Mouse (Mus musculus) adrenal gland, adult 2 months (tissue): ENCODE results near the gene Tmem74b. TPM values are rescaled to one million over a fixed set of nuclear protein-coding genes. Genes with fewer than 3 reads are reported as not detected.

ENCODE experiments used
- DNase-seq: peaks from one replicate; pipeline ENCODE4 v3.0.0; 2021
- polyA plus RNA-seq: library from polyadenylated mRNA; depleted of rRNA; stranded (reverse); fragments of >200 nt; gene quantifications from 2 replicates; pipeline ENCODE4 v1.2.3, GENCODE M21; 2012; rRNA removed
- total RNA-seq, 2 experiments: library from RNA; stranded (reverse); gene quantifications; 2 replicates each; pipeline ENCODE4 v1.2.3; 2021

Tmem74b gene
- total and polyA plus RNA-seq, 3 experiments, result 0.35 to 1.2 (median 1.1) TPM

DNA sequence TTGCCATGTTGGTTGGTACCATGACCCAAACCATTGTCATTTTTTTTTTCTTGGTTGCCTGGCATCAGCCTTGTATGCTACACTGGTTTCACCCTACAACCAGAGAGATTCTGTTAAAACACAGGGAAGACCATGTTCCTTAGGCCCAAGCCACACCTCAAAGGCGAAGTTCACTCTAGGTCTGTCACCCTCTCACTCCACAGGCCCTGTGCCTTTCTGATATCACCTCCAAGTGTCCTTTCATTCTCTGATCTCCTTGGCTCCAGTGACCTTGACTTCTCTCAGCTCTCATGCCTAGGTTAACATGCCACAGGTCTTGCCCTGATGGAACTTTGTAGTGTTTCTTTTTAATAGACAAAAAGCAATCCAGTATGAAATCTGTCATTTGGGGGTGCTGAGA, 40.3 kb downstream of the Tmem74b start:
- DNase-seq, result no peak

DNA sequence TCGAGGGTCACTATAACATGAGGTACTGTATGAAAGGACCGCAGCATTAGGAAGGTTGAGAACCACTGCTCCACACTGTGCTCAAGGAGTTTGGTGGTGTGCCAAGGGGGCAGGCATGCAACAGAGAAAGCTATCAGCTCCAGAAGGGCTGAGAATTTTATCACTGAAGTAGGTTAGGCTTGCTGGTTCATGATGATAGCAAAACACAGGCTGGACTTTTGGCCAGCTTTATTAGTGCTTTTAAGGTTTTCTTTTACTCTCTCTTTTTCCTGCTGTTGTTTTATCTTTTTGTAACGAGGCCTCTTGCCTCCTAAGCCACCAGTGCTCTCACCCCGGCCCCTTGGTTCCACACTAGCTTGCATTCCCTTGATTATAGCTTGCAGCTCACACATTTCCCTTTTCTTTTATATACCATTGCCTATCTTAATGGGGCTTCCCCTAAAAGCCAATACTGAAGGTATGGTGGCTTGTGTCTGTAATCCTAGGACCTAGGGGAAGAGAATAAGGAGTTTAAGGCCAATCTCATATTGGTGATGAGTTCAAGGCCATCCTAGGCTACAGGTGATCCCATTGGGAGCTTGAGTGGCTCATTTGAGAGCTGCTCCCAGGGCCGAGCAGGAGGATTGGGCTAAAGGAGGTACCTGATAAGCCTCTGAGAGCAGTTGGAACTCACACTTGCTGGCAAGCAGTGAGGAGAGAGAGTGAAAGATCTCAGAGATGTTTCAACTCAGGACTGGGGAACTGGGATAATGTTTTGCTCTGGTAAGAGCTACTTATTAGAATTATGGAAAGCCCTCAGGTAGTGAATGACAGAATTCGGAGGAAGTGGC, 41.3 kb downstream of the Tmem74b start:
- no peak for DNase-seq

DNA sequence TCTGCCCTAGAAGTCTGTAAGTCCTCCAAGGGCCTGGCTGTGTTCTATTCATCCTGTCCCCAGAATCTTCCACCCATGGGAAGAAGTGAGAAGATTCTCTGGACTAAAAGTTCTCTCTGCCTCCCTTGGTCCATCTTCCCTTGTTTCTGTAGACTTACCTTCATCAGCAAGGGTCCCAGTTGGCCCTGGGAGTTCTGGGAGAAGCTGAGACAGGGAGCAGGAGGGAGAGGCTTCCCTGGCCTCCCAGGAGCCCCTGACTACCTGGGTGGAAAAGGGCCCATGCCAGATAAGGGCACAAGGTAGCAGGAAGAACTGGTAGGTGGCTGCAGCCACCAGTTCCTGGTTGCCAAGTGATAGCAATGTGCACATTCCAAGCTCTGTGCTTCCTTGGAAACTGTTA, 42.0 kb downstream of the Tmem74b start, which contains the start of gene Psmf1:
Gene Psmf1, minus strand, starts transcription at position 342 of the 400 bp plus-strand sequence.
- DNase-seq, result no peak

DNA sequence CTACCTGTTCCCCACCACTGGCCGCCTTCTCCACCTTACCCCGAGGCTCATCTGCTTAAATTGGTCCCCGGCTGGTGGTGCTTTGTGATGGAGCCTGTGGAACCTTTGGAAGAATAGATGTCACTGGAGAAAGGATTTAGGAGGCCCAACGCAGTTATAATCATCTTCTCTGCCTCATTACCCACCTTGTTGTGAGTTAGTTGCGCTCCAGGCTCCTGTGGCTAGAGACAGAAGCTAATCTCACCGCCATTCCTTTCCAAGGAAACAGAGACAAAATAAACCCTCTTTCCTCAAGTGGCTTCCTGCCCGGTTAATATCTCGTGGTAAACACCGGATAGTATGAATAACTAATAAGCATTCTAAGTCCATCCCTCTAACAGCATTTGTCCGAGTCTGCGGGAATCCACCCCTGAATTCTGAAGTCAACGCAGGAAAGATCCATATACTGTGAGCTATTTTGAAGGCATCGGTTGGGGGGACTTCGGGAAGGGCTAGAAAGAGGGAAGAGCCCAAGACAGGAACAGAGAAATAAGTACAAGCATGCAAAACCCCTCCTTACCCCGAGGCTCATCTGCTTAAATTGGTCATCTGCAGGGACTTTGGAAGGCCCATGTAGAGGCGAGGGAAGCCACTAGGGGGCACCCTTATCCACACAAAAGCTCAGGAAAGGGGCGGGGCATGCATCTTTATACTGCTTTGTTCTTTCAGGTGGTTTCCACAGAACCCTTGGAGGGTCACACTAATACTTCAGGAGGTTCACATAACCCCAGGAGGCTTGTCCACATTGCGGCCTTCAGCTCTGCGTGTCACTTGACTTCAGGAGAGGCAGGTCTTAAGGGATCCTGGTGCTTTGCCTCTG, 46.3 kb downstream of the Tmem74b start:
- peak; percentile 70 for DNase-seq

DNA sequence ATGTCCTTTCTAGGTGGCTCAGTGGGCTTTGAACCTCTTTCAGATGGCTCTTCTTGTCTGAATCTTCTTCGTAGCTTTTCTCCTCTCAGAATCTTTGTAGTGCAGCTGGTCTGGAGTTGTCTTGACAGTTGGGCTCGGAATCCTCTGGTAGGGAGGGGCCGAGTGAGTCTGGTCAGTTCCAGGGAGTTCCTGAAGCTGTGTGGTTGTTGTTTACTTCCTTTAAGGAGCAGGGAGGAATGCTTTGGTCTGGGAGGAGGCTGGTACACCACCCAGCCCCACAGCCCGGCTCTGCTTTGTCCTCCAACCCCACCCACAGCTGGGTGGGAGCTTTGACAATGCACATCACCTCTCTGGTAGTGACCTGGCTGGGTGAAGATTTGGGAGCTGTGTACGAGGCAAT, 49.5 kb downstream of the Tmem74b start:
- DNase-seq, result no peak

DNA sequence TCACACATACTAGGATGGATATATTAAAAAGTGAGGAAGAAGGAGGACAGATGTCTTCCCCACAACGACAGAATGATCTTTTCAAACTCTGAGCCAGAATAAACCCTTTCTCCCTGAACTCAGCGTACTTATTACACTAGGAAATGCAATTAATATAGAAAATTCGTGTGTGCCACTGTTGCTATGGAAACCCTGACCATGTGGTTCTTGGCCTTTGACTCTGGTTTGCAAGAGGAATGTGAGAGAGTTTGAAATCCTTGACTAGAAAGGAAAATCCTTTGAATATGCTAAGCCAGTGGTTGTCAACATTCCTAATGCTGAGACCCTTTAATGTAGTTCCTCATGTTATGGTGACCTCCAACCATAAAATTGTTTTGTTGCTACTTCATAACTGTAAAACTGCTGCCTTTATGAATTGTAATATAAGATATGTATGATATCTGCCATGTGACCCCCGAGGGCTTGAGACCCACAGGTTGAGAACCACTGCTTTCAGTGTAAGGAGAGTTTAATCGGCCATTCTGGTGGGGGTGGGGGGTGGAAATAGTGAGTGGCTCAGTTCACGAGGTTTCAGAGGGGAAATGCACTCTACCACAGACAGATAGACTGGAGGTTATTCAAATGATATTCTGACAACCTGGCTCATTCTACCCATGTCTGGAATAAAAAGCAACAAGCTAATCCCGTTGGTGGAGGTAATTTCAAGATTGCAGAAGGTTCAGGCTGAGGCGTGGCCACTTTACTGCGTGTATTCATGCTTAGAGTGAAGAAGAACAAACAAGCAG, 54.7 kb downstream of the Tmem74b start:
- no peak for DNase-seq

DNA sequence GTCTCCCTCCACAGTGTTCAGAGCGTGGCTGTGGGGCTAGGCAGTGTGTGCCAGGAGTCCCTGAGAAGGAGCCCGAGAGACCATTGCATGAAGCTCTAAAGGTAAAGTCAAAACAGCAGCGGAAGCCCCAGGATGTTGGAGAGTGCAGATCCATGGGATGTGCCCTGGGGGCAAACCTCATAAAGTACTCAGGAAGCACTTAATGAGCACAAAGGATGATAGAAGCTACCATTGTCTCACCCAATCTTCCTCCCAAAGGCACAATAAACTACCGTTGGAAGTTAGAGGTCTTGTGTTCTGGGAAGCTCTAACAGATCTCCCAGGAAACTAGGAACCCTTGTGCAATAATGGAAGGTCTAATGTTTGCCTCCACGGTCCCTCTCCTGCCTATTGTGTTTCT, 55.6 kb downstream of the Tmem74b start:
- DNase-seq, result no peak

DNA sequence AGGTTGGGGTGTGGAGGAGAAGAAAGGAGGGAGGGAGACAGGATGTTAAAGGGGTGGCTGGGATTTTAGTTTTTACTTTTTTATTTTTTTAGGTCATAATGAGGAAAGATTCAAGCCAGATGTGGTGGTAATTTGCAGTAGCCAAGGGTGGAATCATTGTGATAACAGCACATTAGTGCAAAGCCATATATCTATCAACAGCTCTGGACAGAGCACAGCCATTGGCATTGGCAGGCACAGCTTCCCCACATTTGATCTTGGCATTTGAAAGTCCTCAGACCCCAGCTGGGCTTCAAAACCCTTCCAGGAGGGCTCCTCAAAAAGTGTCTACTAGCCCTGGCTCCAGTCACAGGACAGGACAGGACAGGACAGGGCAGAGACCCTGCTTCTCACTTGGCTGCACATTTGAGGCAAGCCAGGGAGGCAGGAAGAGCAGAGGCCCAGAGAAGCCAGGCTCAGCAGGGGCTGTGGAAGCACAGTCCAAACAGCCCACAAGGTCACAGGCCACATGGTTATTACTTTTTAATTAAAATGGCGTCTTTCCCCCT, 57.1 kb downstream of the Tmem74b start:
- DNase-seq, result no peak

Other genes starting within 250 kb of the Tmem74b start
- gene 4921509C19Rik, start 225.9 kb upstream of the Tmem74b start, total RNA-seq, result not detected
- gene 4921509C19Rik, start 225.9 kb upstream of the Tmem74b start, polyA plus RNA-seq, result not detected in 2 replicates
- 100 to 1,000 TPM; 139 to 162 TPM for gene Nsfl1c, start 207.8 kb upstream of the Tmem74b start, total RNA-seq
- 26.8 and 35.2 TPM in 2 replicates for gene Nsfl1c, start 207.8 kb upstream of the Tmem74b start, polyA plus RNA-seq
- 100 to 1,000 TPM; 226 to 292 TPM for gene Fkbp1a, start 159.5 kb upstream of the Tmem74b start, total RNA-seq
- 80.0 and 99.4 TPM in 2 replicates for gene Fkbp1a, start 159.5 kb upstream of the Tmem74b start, polyA plus RNA-seq
- gene Sdcbp2, start 129.4 kb upstream of the Tmem74b start, total RNA-seq, result 1 to 10 TPM in 1 of 2 experiments, under 1 TPM in 1; 0.81 to 1.2 TPM
- gene Sdcbp2, start 129.4 kb upstream of the Tmem74b start, polyA plus RNA-seq, result 0.47 and 0.57 TPM in 2 replicates
- 10 to 100 TPM; 11.5 to 19.6 TPM for gene Snph, start 69.4 kb upstream of the Tmem74b start, total RNA-seq
- 5.2 and 10.2 TPM in 2 replicates for gene Snph, start 69.4 kb upstream of the Tmem74b start, polyA plus RNA-seq
- gene Rad21l, start 33.5 kb upstream of the Tmem74b start, total RNA-seq, result not detected
- gene Rad21l, start 33.5 kb upstream of the Tmem74b start, polyA plus RNA-seq, result not detected in 2 replicates
- gene Psmf1, start 42.2 kb downstream of the Tmem74b start, total RNA-seq, result 10 to 100 TPM; 35.8 to 39.7 TPM
- gene Psmf1, start 42.2 kb downstream of the Tmem74b start, polyA plus RNA-seq, result 38.3 and 47.1 TPM in 2 replicates
- under 1 TPM; 0.17 to 0.72 TPM for gene Rspo4, start 140.9 kb downstream of the Tmem74b start, total RNA-seq
- 0.06 and 0.15 TPM in 2 replicates for gene Rspo4, start 140.9 kb downstream of the Tmem74b start, polyA plus RNA-seq
- 1 to 10 TPM in 1 of 2 experiments, under 1 TPM in 1; 0.63 to 1.6 TPM for gene Angpt4, start 209.2 kb downstream of the Tmem74b start, total RNA-seq
- 1.1 and 1.9 TPM in 2 replicates for gene Angpt4, start 209.2 kb downstream of the Tmem74b start, polyA plus RNA-seq